In the genomic region with DNA sequence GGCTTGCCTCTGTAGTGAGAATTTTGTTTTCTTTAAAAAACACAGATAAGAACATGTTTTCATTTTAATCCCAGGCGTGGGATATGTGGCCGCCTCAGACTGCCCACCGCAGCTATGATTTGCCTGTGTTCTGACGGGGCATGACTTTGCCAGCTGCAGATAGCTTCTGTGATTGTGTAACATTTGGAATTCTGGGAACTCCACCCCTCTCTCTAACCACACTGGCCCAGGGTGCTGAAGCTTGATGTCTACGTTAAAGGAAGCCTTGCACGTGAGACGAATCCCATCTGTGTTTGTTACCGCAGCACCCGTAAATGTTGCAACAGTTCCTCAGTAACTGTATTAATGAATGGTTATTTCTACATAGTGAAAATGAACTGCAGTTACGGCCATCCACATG, we compare ENCODE assay signal across 16 mouse cellular contexts. TPM values are rescaled to one million over a fixed set of nuclear protein-coding genes. Genes with fewer than 3 reads are reported as not detected.
DNase-seq lines count a peak whose midpoint lies in the region; ATAC-seq and TF ChIP-seq lines count a peak whose summit lies in the region.
"Had no signal": no experiment of that assay in that cellular context is flagged by ENCODE, and none has a peak within 500 bp of the region (broad histone marks: within the 10 kb centered on the region; RNA-seq: fewer than 3 reads in every experiment).

No protein-coding gene starts in this region.

- WGBS in liver, adult 2 months: 20% methylated on average over 10 of the region's 10 CpGs
- WGBS in liver, embryonic 12.5 days (ENCODE audit: insufficient replicate concordance): 45% methylated on average over 10 of the region's 10 CpGs
- WGBS in hindbrain, embryonic 16.5 days: 90% methylated on average over 10 of the region's 10 CpGs

- no peaks in the 10 kb centered on the region for H3K9me3 ChIP-seq in liver, embryonic 12.5 days (replicated peaks)
- H3K9me3 ChIP-seq in hindbrain, embryonic 16.5 days (ENCODE audit: control insufficient read depth, low read length): no peaks in the 10 kb centered on the region
- H3K9me3 ChIP-seq: embryonic facial prominence, embryonic 13.5 days; kidney, embryonic 15.5 days; liver, embryonic 13.5 days; midbrain, embryonic 10.5 days had no signal

- no peak overlapping the region for H3K27ac ChIP-seq in liver, adult 2 months (replicated peaks; ENCODE audit: insufficient read depth, low read depth, low read length)
- no peak overlapping the region for H3K27ac ChIP-seq in liver, embryonic 12.5 days
- H3K27ac ChIP-seq in hindbrain, embryonic 16.5 days (ENCODE audit: low read depth, low read length): no peak overlapping the region
- H3K27ac ChIP-seq: embryonic facial prominence, embryonic 13.5 days; kidney, embryonic 15.5 days; liver, embryonic 13.5 days; midbrain, embryonic 10.5 days had no signal

- no peaks in the 10 kb centered on the region for H3K36me3 ChIP-seq in liver, adult 2 months (ENCODE audit: control insufficient read depth, insufficient read depth, low read length)
- no peaks in the 10 kb centered on the region for H3K36me3 ChIP-seq in liver, embryonic 12.5 days
- H3K36me3 ChIP-seq in C2C12 (ENCODE audit: control insufficient read depth, insufficient read depth): no peaks in the 10 kb centered on the region
- no peaks in the 10 kb centered on the region for H3K36me3 ChIP-seq in hindbrain, embryonic 16.5 days (ENCODE audit: control insufficient read depth, insufficient read depth, low read length)
- H3K36me3 ChIP-seq: embryonic facial prominence, embryonic 13.5 days; kidney, embryonic 15.5 days; liver, embryonic 13.5 days; midbrain, embryonic 10.5 days had no signal

- no peak for ATAC-seq in liver, embryonic 12.5 days
- peak; percentile 79 for ATAC-seq in common myeloid progenitor, adult 5-6 weeks (replicated peaks; ENCODE audit: low read depth, poor library complexity, severe bottlenecking)
- peak; percentile 75 for ATAC-seq in megakaryocyte progenitor cell, adult 5-6 weeks (replicated peaks; ENCODE audit: poor library complexity)
- no peak for ATAC-seq in hindbrain, embryonic 16.5 days
- ATAC-seq: forebrain, embryonic 16.5 days had no signal

- no peaks in the 10 kb centered on the region for H3K79me2 ChIP-seq in liver, adult 2 months (ENCODE audit: control insufficient read depth, insufficient read depth, low read length)
- H3K79me2 ChIP-seq in C2C12 (ENCODE audit: control insufficient read depth, insufficient read depth): no peaks in the 10 kb centered on the region

- peak; percentile 72 for DNase-seq in liver, adult 2 months (ENCODE audit: extremely low read depth, low read depth, low spot score)
- no peak for DNase-seq in layer of hippocampus, postnatal 14 days (ENCODE audit: low spot score in 2 of 2)
- DNase-seq: cerebellum, postnatal 14 days; gastrocnemius, postnatal 14 days; liver, embryonic 13.5 days; right cerebral cortex, postnatal 14 days; thymus, adult 18-20 months had no signal

- no peak overlapping the region for H3ac ChIP-seq in C2C12 (ENCODE audit: control insufficient read depth, insufficient read length, low read depth)

- H3K4me1 ChIP-seq in liver, adult 2 months (ENCODE audit: control insufficient read depth, insufficient read depth, low read length): no peaks in the 10 kb centered on the region
- H3K4me1 ChIP-seq in liver, embryonic 12.5 days: peaks cover 40% of the 10 kb centered on the region
- H3K4me1 ChIP-seq in hindbrain, embryonic 16.5 days (ENCODE audit: control insufficient read depth, insufficient read depth, low read depth, low read length): no peaks in the 10 kb centered on the region

- no peaks in the 10 kb centered on the region for H3K27me3 ChIP-seq in liver, adult 2 months (ENCODE audit: control insufficient read depth, insufficient read depth, low read length)
- no peaks in the 10 kb centered on the region for H3K27me3 ChIP-seq in liver, embryonic 12.5 days (replicated peaks)
- H3K27me3 ChIP-seq in C2C12 (ENCODE audit: control insufficient read depth, insufficient read depth, insufficient read length): no peaks in the 10 kb centered on the region
- H3K27me3 ChIP-seq in hindbrain, embryonic 16.5 days (replicated peaks; ENCODE audit: control insufficient read depth, insufficient read depth, low read length): no peaks in the 10 kb centered on the region
- H3K27me3 ChIP-seq: embryonic facial prominence, embryonic 13.5 days; kidney, embryonic 15.5 days; liver, embryonic 13.5 days had no signal

- TF ChIP-seq CTCF in liver, adult 2 months (IDR thresholded peaks at IDR 0.05; ENCODE audit: low read depth, low read length): no peak
- TF ChIP-seq CTCF in C2C12 (IDR thresholded peaks at IDR 0.05; ENCODE audit: control insufficient read depth, insufficient read depth, insufficient read length): no peak

- no peaks in the 10 kb centered on the region for H3K79me3 ChIP-seq in C2C12 (ENCODE audit: low read depth)

- H3K4me2 ChIP-seq in liver, embryonic 12.5 days: no peak overlapping the region
- no peak overlapping the region for H3K4me2 ChIP-seq in hindbrain, embryonic 16.5 days (ENCODE audit: low read length)
- H3K4me2 ChIP-seq: embryonic facial prominence, embryonic 13.5 days; kidney, embryonic 15.5 days; liver, embryonic 13.5 days had no signal

- TF ChIP-seq POLR2A in liver, adult 2 months (IDR thresholded peaks at IDR 0.05; ENCODE audit: extremely low read depth, insufficient read depth, low read length): no peak

- no peak overlapping the region for H3K9ac ChIP-seq in liver, adult 2 months (ENCODE audit: low read depth, low read length)
- no peak overlapping the region for H3K9ac ChIP-seq in liver, embryonic 12.5 days
- no peak overlapping the region for H3K9ac ChIP-seq in hindbrain, embryonic 16.5 days (ENCODE audit: low read depth, low read length)
- H3K9ac ChIP-seq: embryonic facial prominence, embryonic 13.5 days; kidney, embryonic 15.5 days; liver, embryonic 13.5 days had no signal

- no peak overlapping the region for H3K4me3 ChIP-seq in liver, adult 2 months (ENCODE audit: insufficient read depth, low read depth, low read length)
- no peak overlapping the region for H3K4me3 ChIP-seq in liver, embryonic 12.5 days
- no peak overlapping the region for H3K4me3 ChIP-seq in C2C12 (ENCODE audit: insufficient read depth, poor library complexity, severe bottlenecking)
- no peak overlapping the region for H3K4me3 ChIP-seq in hindbrain, embryonic 16.5 days (ENCODE audit: low read length)
- H3K4me3 ChIP-seq: embryonic facial prominence, embryonic 13.5 days; kidney, embryonic 15.5 days; liver, embryonic 13.5 days; midbrain, embryonic 10.5 days had no signal

TF ChIP-seq in C2C12, 6 proteins besides CTCF, POLR2A, EP300 and RAD21:
- TF ChIP-seq FOSL1 (IDR thresholded peaks at IDR 0.05; ENCODE audit: insufficient read depth, low read length, poor library complexity, severe bottlenecking) (no peak), CEBPB (IDR thresholded peaks at IDR 0.05; ENCODE audit: low read depth) (peak; percentile 97), MYOD1 (IDR thresholded peaks at IDR 0.05; ENCODE audit: control insufficient read depth, insufficient read length, low read depth) (no peak)
TF ChIP-seq in C2C12: peak in this region for 1.

RNA-seq across cellular contexts. Expression of a gene that starts 26.7 kb away (rescaled TPM):
- total RNA-seq in liver, adult 2 months (2014; rRNA removed): 35.2 and 37.3 TPM in 2 replicates
- polyA plus RNA-seq in liver, adult 2 months (2012; rRNA removed): 17.5 and 21.2 TPM in 2 replicates
- 59.1 and 60.2 TPM in 2 replicates for polyA plus RNA-seq in liver, embryonic 12.5 days (2016; fragmentation: Nextera tagmentation; extraction: Ambion mirVana)
- polyA plus RNA-seq in C2C12 (2012; fragmentation: generic; extraction: Trizol): 41.5 TPM
- 109 and 112 TPM in 2 replicates for total RNA-seq in common myeloid progenitor, adult 5-6 weeks (2017)
- total RNA-seq in megakaryocyte progenitor cell, adult 5-6 weeks (2015): 83.7 and 92.7 TPM in 2 replicates
- 94.4 and 99.1 TPM in 2 replicates for total RNA-seq in megakaryocyte progenitor cell, adult 5-6 weeks (2017)
- 100 to 1,000 TPM; 128 to 136 TPM for total RNA-seq in layer of hippocampus, postnatal 14 days (2021)
- polyA plus RNA-seq in hindbrain, embryonic 16.5 days (2015; fragmentation: Nextera tagmentation; extraction: Ambion mirVana): 124 and 125 TPM in 2 replicates

Comparison
In these comparisons a context has a peak if more than half of its experiments do, and no peak if none do; other contexts are left out.
1. ATAC-seq: peak in common myeloid progenitor, adult 5-6 weeks (single experiment) and megakaryocyte progenitor cell, adult 5-6 weeks (single experiment); none in liver, embryonic 12.5 days (single experiment) and hindbrain, embryonic 16.5 days (single experiment).